Mouse (Mus musculus) C2C12 (cell line): Measurements from ENCODE around the gene Kras.

Experiments
- CTCF ChIP-seq: IDR thresholded peaks from one replicate; pipeline ENCODE4 v1.5.1; 2011; ENCODE audit not compliant: control insufficient read depth, insufficient read depth, insufficient read length
- MAX ChIP-seq: IDR thresholded peaks from one replicate; pipeline ENCODE4 v1.6.1; 2011; ENCODE audit warnings: mild to moderate bottlenecking, control low read depth
- MYOD1 ChIP-seq: IDR thresholded peaks from one replicate; pipeline ENCODE4 v1.6.1; 2011; ENCODE audit warnings: low read depth; ENCODE audit not compliant: control insufficient read depth, insufficient read length
- MYOG ChIP-seq: IDR thresholded peaks from one replicate; pipeline ENCODE4 v1.6.1; 2011; ENCODE audit not compliant: control insufficient read depth, insufficient read length; ENCODE audit errors: extremely low read depth
- USF1 ChIP-seq: IDR thresholded peaks from one replicate; pipeline ENCODE4 v1.6.1; 2011; ENCODE audit warnings: low read depth, mild to moderate bottlenecking, control low read depth, moderate library complexity

DNA sequence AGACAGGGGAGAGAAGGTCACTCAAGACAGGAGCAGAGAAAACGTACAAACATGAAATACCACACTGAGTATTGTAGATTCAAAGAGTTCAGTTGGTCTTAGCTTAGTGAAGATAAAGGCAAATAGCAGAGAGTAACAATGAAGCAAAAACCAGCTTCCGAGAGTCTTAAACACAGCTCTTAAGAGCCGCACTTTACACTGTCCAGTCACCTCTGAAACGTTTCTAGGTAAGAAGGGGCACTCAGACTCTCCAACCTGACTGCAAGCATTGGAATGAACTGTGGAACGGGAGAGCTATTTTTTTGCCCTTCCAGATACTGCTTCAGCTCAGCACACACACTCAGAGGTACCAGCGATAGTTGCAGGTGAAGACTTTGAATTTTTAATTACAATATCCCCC, 9.8 kb downstream of the Kras start:
- TF ChIP-seq CTCF = no peak
- TF ChIP-seq MYOG = no peak
- no peak for TF ChIP-seq MYOD1
- no peak for TF ChIP-seq USF1
- TF ChIP-seq MAX = no peak
